Mouse (Mus musculus) midbrain, embryonic 11.5 days (tissue): Measurements from ENCODE around the gene Slc25a18. TPM values are rescaled to one million over a fixed set of nuclear protein-coding genes. Genes with fewer than 3 reads are reported as not detected.

Experiments used
- ATAC-seq: fragments of 200-750 bp; cut with Nextera tagmentation; 2 replicates; pipeline ENCODE4 v1.8.0; 2017; ENCODE audit warnings: moderate TSS enrichment, moderate library complexity; ENCODE audit not compliant: low FRiP score
- DNase-seq: peaks from one replicate; pipeline ENCODE4 v3.0.0; 2015; ENCODE audit warnings: low spot score; ENCODE audit errors: missing footprints
- H3K27ac ChIP-seq: fragments of 300-500 bp; sonication (generic); 2 replicates; pipeline ENCODE4 v1.5.1; 2014; ENCODE audit warnings: low read depth, low read length
- H3K27me3 ChIP-seq: fragments of 300-500 bp; sonication (generic); 2 replicates; pipeline ENCODE4 v1.6.1; 2014; ENCODE audit warnings: mild to moderate bottlenecking, low read length, moderate library complexity, mixed read lengths; ENCODE audit not compliant: control insufficient read depth, insufficient read depth
- H3K36me3 ChIP-seq: fragments of 300-500 bp; sonication (generic); 2 replicates; pipeline ENCODE4 v1.6.1; 2014; ENCODE audit warnings: mild to moderate bottlenecking, low read length, moderate library complexity, mixed read lengths; ENCODE audit not compliant: control insufficient read depth, insufficient read depth
- H3K4me1 ChIP-seq: fragments of 300-500 bp; sonication (generic); 2 replicates; pipeline ENCODE4 v1.6.1; 2014; ENCODE audit warnings: low read length; ENCODE audit not compliant: control insufficient read depth, insufficient read depth
- H3K4me2 ChIP-seq: fragments of 300-500 bp; sonication (generic); 2 replicates; pipeline ENCODE4 v1.6.1; 2014; ENCODE audit warnings: mild to moderate bottlenecking, moderate library complexity
- H3K4me3 ChIP-seq: fragments of 300-500 bp; sonication (generic); 2 replicates; pipeline ENCODE4 v1.5.1; 2014; ENCODE audit warnings: low read depth, low read length
- H3K9ac ChIP-seq: fragments of 300-500 bp; sonication (generic); 2 replicates; pipeline ENCODE4 v1.6.1; 2014; ENCODE audit warnings: low read length
- H3K9me3 ChIP-seq: fragments of 300-500 bp; sonication (generic); 2 replicates; pipeline ENCODE4 v1.6.1; 2016; ENCODE audit warnings: low read length; ENCODE audit not compliant: control insufficient read depth
- WGBS: fragments of 180-500 bp; shearing (Covaris S2); extraction: QIAGEN DNeasy Blood & Tissue Kit; methylation state at CpG from one replicate; pipeline ENCODE4 v1.1.7; 2014; 5-methylcytosine and 5-hydroxymethylcytosine counted together
- polyA plus RNA-seq: library from polyadenylated mRNA; unstranded; fragments of >200 nt; fragmentation: Nextera tagmentation; extraction: Ambion mirVana; gene quantifications from 2 replicates; pipeline ENCODE4 v1.2.1, GENCODE M21; 2014

Slc25a18 gene
- polyA plus RNA-seq, 1 experiment from 2014 or later: 1.4 TPM

DNA sequence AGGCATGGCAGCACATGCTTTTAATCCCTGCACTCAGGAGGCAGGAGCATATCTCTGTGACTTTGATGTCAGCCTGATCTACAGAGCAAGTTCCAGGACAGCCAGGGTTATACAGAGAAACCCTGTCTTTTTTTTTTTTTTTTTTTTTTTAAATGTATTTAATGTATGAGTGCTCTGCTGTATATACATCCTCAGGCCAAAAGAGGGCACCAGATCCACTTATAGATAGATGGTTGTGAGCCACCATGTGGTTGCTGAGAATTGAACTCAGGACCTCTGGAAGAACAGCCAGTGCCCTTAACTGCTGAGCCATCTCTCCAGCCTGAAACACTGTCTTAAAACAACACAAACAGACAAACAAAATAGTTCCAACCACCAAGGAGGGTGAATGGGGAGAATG is 15.5 kb downstream of the Slc25a18 start:
- Histone ChIP-seq H3K27ac (no peak overlapping the region), H3K36me3 (peaks cover 7% of the 10 kb centered on the region; the same call in 1 of the 2 replicates), H3K4me1 (peaks cover 2% of the 10 kb centered on the region; the same call in 1 of the 2 replicates), H3K4me3 (no peak overlapping the region), H3K9me3 (no peaks in the 10 kb centered on the region), H3K27me3 (no peaks in the 10 kb centered on the region), H3K4me2 (no peak overlapping the region), H3K9ac (no peak overlapping the region)
- no peak for DNase-seq
- no peak for ATAC-seq

DNA sequence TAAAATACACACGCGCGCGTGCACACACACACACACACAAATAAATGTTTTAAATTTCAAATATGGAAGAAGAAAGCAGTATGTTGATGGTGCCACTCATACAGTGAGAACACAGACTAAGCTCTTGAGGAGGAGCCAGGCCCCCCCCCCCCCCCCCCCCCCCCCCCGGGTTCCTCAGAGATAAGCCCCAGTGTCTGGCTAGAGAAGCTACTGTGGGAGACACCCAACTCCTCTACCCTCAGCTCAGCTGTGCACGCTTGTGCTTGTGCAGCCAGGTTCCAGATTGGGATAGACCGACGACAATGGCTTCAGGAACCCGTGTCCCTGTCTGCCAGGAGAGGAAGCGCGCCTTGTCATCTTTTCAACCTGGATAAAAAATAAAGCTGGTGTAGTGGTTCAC is 16.8 kb downstream of the Slc25a18 start:
- ATAC-seq (no peak), DNase-seq (no peak)
- H3K9me3 ChIP-seq: no peaks in the 10 kb centered on the region
- H3K4me1 ChIP-seq: no peaks in the 10 kb centered on the region
- H3K4me3 ChIP-seq: no peak overlapping the region
- WGBS: 88% methylated on average over 11 of the region's 11 CpGs
- peaks cover 11% of the 10 kb centered on the region; the same call in 1 of the 2 replicates for H3K36me3 ChIP-seq
- H3K27me3 ChIP-seq: no peaks in the 10 kb centered on the region
- no peak overlapping the region for H3K4me2 ChIP-seq
- no peak overlapping the region for H3K27ac ChIP-seq
- no peak overlapping the region for H3K9ac ChIP-seq

DNA sequence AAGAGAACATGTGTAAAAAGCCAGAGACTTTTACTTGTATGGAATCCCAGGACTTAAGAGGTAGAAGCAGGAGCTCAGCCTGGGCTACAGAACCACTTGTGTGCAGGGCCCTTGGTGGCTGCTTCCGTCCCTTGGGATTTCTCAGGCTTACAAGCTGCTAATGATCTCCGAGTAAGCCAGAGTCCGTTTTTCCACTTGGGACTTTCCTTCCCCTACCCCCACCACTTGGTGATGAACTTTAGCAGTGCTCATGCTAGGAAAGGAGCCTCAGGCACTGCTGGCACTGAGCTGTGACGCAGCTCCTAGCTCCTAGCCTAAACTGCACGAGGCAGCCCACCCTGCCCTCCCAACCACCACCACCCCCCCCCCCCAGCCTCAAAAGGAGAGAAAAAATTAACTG is 17.3 kb downstream of the Slc25a18 start:
- Histone ChIP-seq H3K4me2 (no peak overlapping the region), H3K9me3 (no peaks in the 10 kb centered on the region), H3K27me3 (no peaks in the 10 kb centered on the region), H3K36me3 (peaks cover 13% of the 10 kb centered on the region; the same call in 1 of the 2 replicates), H3K27ac (no peak overlapping the region), H3K4me1 (no peaks in the 10 kb centered on the region), H3K9ac (no peak overlapping the region), H3K4me3 (no peak overlapping the region)
- DNase-seq (no peak), ATAC-seq (no peak)
- WGBS: 80% methylated on average over 5 of the region's 5 CpGs

DNA sequence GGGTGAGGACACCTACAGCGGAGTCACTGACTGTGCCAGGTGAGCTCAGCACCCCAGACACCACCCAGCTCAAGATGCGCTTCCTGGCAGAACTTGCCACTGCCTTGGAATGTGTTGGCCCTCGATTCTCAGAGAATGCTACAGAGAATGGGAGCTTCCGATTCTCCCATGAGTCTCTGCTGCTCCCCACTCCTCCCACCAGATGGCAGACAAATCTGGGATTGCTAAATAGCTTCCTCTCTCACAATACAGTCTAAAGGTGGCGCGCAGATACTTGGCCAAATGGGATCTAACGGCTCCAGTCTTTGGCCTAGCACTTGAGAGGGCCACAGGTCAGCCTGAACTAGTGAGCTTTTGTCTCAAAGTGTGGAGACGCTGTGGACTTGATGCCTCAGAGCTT is 19.6 kb downstream of the Slc25a18 start:
- H3K4me2 ChIP-seq: no peak overlapping the region
- no peak overlapping the region for H3K4me3 ChIP-seq
- H3K27me3 ChIP-seq: no peaks in the 10 kb centered on the region
- 87% methylated on average over 8 of the region's 8 CpGs for WGBS
- ATAC-seq: no peak
- DNase-seq: no peak
- no peak overlapping the region for H3K9ac ChIP-seq
- no peaks in the 10 kb centered on the region for H3K9me3 ChIP-seq
- peaks cover 18% of the 10 kb centered on the region for H3K36me3 ChIP-seq
- no peak overlapping the region for H3K27ac ChIP-seq
- H3K4me1 ChIP-seq: no peaks in the 10 kb centered on the region

DNA sequence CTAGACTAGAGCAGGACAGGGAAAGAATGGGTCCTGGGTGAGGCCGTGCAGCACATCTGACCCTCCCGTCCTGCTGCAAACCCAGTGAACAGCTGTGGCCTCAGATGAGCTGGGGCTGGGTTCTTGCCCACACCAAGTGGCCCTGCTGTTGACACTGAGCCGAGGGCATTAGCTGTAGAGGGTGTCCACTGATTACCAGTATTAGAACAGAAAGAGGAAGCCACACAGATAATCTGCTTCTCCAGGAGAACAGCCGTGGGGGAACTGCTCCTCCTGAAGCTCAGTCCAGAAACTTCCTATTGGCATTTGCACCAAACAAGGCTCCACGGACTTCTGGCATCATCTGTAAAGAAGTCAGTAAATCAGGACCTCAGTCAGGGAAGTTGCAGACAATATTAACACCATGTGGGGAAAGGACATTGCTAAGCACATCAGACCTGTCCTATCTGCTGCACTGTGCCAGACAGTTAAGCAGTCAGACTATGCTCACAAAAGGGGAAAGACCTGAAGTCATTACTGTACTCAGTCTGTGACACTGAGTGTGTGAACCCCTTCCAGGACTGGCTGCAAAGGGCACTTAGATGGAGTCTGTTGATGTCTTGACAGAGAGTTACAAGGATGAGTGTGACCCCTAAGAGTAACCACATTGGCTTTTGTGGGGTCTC is 22.2 kb downstream of the Slc25a18 start:
- Histone ChIP-seq H3K4me2 (no peak overlapping the region), H3K36me3 (peaks cover 20% of the 10 kb centered on the region), H3K4me3 (no peak overlapping the region), H3K4me1 (no peaks in the 10 kb centered on the region), H3K27me3 (no peaks in the 10 kb centered on the region), H3K27ac (no peak overlapping the region), H3K9ac (no peak overlapping the region), H3K9me3 (no peaks in the 10 kb centered on the region)
- ATAC-seq (no peak), DNase-seq (no peak)
- 90% methylated on average over 5 of the region's 5 CpGs for WGBS

DNA sequence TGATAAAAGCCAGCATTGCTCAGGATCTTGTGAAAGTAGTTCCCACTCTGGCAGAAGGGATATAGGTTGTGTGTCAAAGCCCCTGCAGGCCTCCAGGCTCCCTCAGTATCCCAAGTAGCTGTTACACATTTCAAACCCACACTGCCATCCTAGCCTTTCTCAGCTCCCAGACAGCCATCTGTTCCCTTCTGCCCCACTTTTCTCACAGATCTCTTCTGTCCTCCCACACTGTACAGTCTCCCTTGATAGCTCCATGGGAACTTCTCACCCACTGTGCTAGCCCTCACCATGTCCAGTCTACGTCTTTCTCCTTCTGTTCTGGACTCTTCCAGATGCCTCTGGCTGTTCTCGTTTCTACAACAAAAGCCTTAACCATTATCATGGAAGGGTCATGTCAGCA is 22.7 kb downstream of the Slc25a18 start:
- ATAC-seq (no peak), DNase-seq (peak; percentile 78)
- peaks cover 20% of the 10 kb centered on the region for H3K36me3 ChIP-seq
- 96% methylated on average over 2 of the region's 2 CpGs for WGBS
- H3K4me2 ChIP-seq: no peak overlapping the region
- H3K9ac ChIP-seq: no peak overlapping the region
- no peaks in the 10 kb centered on the region for H3K9me3 ChIP-seq
- no peak overlapping the region for H3K4me3 ChIP-seq
- no peaks in the 10 kb centered on the region for H3K4me1 ChIP-seq
- no peak overlapping the region for H3K27ac ChIP-seq
- no peaks in the 10 kb centered on the region for H3K27me3 ChIP-seq

DNA sequence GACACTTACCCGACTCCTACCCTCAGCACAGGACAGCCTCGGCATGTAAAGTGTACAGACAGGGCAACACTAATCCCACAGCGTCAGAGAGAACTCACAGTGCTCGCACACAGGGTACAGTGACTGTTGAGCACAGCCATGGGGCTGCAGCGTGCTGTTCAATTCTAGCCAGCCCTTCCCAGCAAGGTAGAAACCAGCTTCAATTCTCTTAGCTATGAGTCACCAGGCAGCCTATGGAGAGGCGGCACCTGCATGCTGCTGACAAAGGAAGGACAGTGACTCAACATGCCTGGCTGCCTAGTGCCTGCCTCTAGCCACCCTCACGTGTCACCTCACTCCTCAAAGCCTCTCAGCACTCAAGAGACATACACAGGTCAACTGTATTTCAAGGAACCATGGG is 24.6 kb downstream of the Slc25a18 start:
- Histone ChIP-seq H3K4me3 (no peak overlapping the region), H3K4me2 (no peak overlapping the region), H3K27me3 (no peaks in the 10 kb centered on the region), H3K36me3 (peaks cover 26% of the 10 kb centered on the region), H3K4me1 (no peaks in the 10 kb centered on the region), H3K9me3 (no peaks in the 10 kb centered on the region), H3K9ac (no peak overlapping the region), H3K27ac (no peak overlapping the region)
- ATAC-seq (no peak), DNase-seq (no peak)
- WGBS: 92% methylated on average over 7 of the region's 7 CpGs

DNA sequence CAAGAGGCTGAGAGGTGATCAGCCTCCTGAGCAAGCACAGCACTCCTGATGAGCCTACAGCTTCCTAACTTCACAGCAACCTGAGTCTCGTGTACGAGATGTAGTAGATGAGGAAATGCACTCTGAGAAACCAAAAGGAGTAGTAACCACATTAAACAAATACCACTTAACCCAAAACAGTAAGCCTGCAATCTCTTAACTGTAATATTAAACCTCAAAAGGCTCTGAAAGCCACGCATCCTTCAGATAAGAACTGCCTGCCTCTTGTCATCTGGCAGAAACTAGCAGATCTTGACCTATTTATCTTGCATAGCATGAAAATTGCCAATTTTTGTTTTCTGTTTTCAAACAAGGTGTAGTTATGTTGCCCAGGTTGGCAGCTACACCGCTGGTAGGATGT is 25.5 kb downstream of the Slc25a18 start:
- ATAC-seq (no peak), DNase-seq (no peak)
- Histone ChIP-seq H3K27me3 (no peaks in the 10 kb centered on the region), H3K27ac (no peak overlapping the region), H3K4me1 (no peaks in the 10 kb centered on the region), H3K36me3 (peaks cover 24% of the 10 kb centered on the region), H3K4me3 (no peak overlapping the region), H3K9ac (no peak overlapping the region), H3K9me3 (no peaks in the 10 kb centered on the region), H3K4me2 (no peak overlapping the region)
- WGBS: 93% methylated on average over 4 of the region's 4 CpGs

DNA sequence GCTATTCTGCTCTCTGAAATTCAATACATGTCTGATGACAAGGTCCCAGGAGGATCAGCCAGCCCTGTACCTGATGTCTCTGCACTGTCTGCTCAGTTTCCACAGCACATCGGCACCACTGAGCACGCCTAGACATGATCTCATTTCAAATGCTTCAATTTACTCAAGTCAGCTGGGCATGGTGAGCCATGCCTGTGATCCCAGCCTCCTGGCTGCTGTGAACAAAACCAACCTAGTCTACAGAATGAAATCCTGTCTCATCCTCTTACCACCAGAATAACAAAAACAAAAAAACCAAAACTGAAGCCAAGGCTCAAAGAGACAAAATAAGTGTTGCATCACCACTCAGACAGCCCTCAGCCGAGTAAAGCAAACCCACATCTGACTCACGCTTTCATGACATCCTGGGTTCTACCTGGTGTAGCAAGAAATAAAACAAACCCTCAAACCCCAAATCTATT is 26.2 kb downstream of the Slc25a18 start:
- Histone ChIP-seq H3K36me3 (peaks cover 20% of the 10 kb centered on the region), H3K4me1 (no peaks in the 10 kb centered on the region), H3K27me3 (no peaks in the 10 kb centered on the region), H3K4me2 (no peak overlapping the region), H3K9me3 (no peaks in the 10 kb centered on the region), H3K27ac (no peak overlapping the region), H3K4me3 (no peak overlapping the region), H3K9ac (no peak overlapping the region)
- 94% methylated on average over 4 of the region's 4 CpGs for WGBS
- DNase-seq (no peak), ATAC-seq (no peak)
